Mouse (Mus musculus) CH12.LX (cell line): ENCODE data around the gene Doxl2. TPM values are rescaled to one million over a fixed set of nuclear protein-coding genes. Genes with fewer than 3 reads are reported as not detected.

Experiments used
- DNase-seq: peaks from one replicate; pipeline ENCODE4 v3.0.0-alpha.2; 2013; ENCODE audit errors: extremely low read depth
- H3K27ac ChIP-seq: 2 replicates; pipeline ENCODE4 v1.5.1; 2012; ENCODE audit warnings: low read depth, mild to moderate bottlenecking, control low read depth, moderate library complexity; ENCODE audit not compliant: insufficient read depth
- H3K27me3 ChIP-seq: replicated peaks from 2 replicates; pipeline ENCODE3; 2012; ENCODE audit warnings: inconsistent platforms
- H3K36me3 ChIP-seq, 2 experiments: replicated peaks in 1 of 2; 2 replicates each; pipeline versions ENCODE3 to v1.6.1; 2012; ENCODE audit warnings: inconsistent platforms in 1 of 2, low read length in 1 of 2, mild to moderate bottlenecking in 1 of 2, mixed read lengths in 1 of 2, moderate library complexity in 1 of 2; ENCODE audit not compliant: control insufficient read depth in 1 of 2, insufficient read depth in 1 of 2
- H3K4me1 ChIP-seq, 2 experiments: 2 replicates each; pipeline ENCODE4 v1.6.1; 2012; ENCODE audit warnings: inconsistent platforms in 1 of 2, moderate library complexity in 1 of 2; ENCODE audit not compliant: insufficient read depth in 2 of 2, control insufficient read depth in 1 of 2
- H3K4me2 ChIP-seq: 2 replicates; pipeline ENCODE4 v1.6.1; 2012; ENCODE audit warnings: low read depth, mild to moderate bottlenecking, control low read depth; ENCODE audit not compliant: poor library complexity, insufficient read depth, severe bottlenecking
- H3K4me3 ChIP-seq, 3 experiments: fragments of 150-350 bp in 1 of 3; sonication (generic) in 1 of 3; replicated peaks in 1 of 3; 2 replicates each; pipeline versions ENCODE3 to v1.5.1; 2011 to 2012; ENCODE audit warnings: low read depth in 2 of 3, low read length in 2 of 3, mild to moderate bottlenecking in 2 of 3, moderate library complexity in 2 of 3, control low read depth in 1 of 3, improper control_type of control experiment in 1 of 3, inconsistent platforms in 1 of 3, mixed read lengths in 1 of 3; ENCODE audit not compliant: poor library complexity in 1 of 3
- H3K79me2 ChIP-seq: replicated peaks from 2 replicates; pipeline ENCODE4 v1.6.1; 2012; ENCODE audit warnings: mild to moderate bottlenecking, moderate library complexity; ENCODE audit not compliant: control insufficient read depth, poor library complexity, insufficient read depth, severe bottlenecking; ENCODE audit errors: extremely low read depth
- H3K9ac ChIP-seq: 2 replicates; pipeline ENCODE4 v1.6.1; 2012; ENCODE audit warnings: low read depth, mild to moderate bottlenecking, control low read depth, moderate library complexity; ENCODE audit not compliant: insufficient read depth
- H3K9me3 ChIP-seq: replicated peaks from 2 replicates; pipeline ENCODE3; 2012; ENCODE audit warnings: low read length, inconsistent platforms, mixed read lengths
- CHD1 ChIP-seq: IDR thresholded peaks from 2 replicates; pipeline ENCODE4 v1.6.1; 2012; ENCODE audit warnings: low read depth, low read length, improper control_type of control experiment, inconsistent platforms
- CHD2 ChIP-seq: IDR thresholded peaks from 2 replicates; pipeline ENCODE4 v1.6.1; 2011; ENCODE audit warnings: low read length, improper control_type of control experiment
- CTCF ChIP-seq, 2 experiments: IDR thresholded peaks in 1 of 2; conservative IDR thresholded peaks in 1 of 2; 2 replicates each; pipeline ENCODE4 v1.5.1; 2011 to 2012; ENCODE audit warnings: low read depth in 2 of 2, low read length in 2 of 2, improper control_type of control experiment in 1 of 2, inconsistent platforms in 1 of 2, mild to moderate bottlenecking in 1 of 2, moderate library complexity in 1 of 2
- E2F4 ChIP-seq: IDR thresholded peaks from 2 replicates; pipeline ENCODE4 v1.6.1; 2011; ENCODE audit warnings: low read depth, low read length, improper control_type of control experiment; ENCODE audit not compliant: insufficient replicate concordance
- EP300 ChIP-seq: IDR thresholded peaks from 2 replicates; pipeline ENCODE4 v1.6.1; 2011; ENCODE audit warnings: low read length, improper control_type of control experiment
- ETS1 ChIP-seq: conservative IDR thresholded peaks from 2 replicates; pipeline ENCODE4 v1.6.1; 2012; ENCODE audit warnings: low read depth, mild to moderate bottlenecking, inconsistent platforms, low read length, improper control_type of control experiment, moderate library complexity
- GABPA ChIP-seq: IDR thresholded peaks from 2 replicates; pipeline ENCODE4 v1.6.1; 2012; ENCODE audit warnings: low read depth, low read length, improper control_type of control experiment, inconsistent platforms; ENCODE audit not compliant: insufficient replicate concordance
- HCFC1 ChIP-seq: IDR thresholded peaks from 2 replicates; pipeline ENCODE4 v1.6.1; 2012; ENCODE audit warnings: low read depth, mild to moderate bottlenecking, inconsistent platforms, low read length, improper control_type of control experiment
- JUN ChIP-seq: IDR thresholded peaks from 2 replicates; pipeline ENCODE4 v1.6.1; 2011; ENCODE audit warnings: low read depth, mild to moderate bottlenecking, low read length, improper control_type of control experiment, moderate library complexity; ENCODE audit not compliant: insufficient read depth
- MAFK ChIP-seq: IDR thresholded peaks from 2 replicates; pipeline ENCODE4 v1.6.1; 2011; ENCODE audit warnings: low read length, improper control_type of control experiment; ENCODE audit not compliant: insufficient replicate concordance
- MEF2A ChIP-seq: IDR thresholded peaks from 2 replicates; pipeline ENCODE4 v1.6.1; 2014; ENCODE audit warnings: low read depth, mild to moderate bottlenecking, inconsistent platforms, low read length, improper control_type of control experiment, borderline replicate concordance
- MXI1 ChIP-seq: IDR thresholded peaks from 2 replicates; pipeline ENCODE4 v1.6.1; 2011; ENCODE audit warnings: mild to moderate bottlenecking, low read depth, low read length, improper control_type of control experiment
- MYC ChIP-seq: IDR thresholded peaks from 2 replicates; pipeline ENCODE4 v1.6.1; 2011; ENCODE audit warnings: low read depth, mild to moderate bottlenecking, improper control_type of control experiment, low read length
- NRF1 ChIP-seq: IDR thresholded peaks from 2 replicates; pipeline ENCODE4 v1.6.1; 2014; ENCODE audit warnings: low read depth, mild to moderate bottlenecking, inconsistent platforms, low read length, improper control_type of control experiment, moderate library complexity
- PAX5 ChIP-seq: IDR thresholded peaks from 2 replicates; pipeline ENCODE4 v1.6.1; 2012; ENCODE audit warnings: low read length, inconsistent platforms, mixed read lengths
- POLR2AphosphoS2 ChIP-seq: IDR thresholded peaks from 2 replicates; pipeline ENCODE4 v1.6.1; 2011; ENCODE audit warnings: low read depth, low read length, improper control_type of control experiment
- RCOR1 ChIP-seq: conservative IDR thresholded peaks from 2 replicates; pipeline ENCODE4 v1.6.1; 2012; ENCODE audit warnings: low read depth, mild to moderate bottlenecking, inconsistent platforms, low read length, improper control_type of control experiment
- SIN3A ChIP-seq: IDR thresholded peaks from 2 replicates; pipeline ENCODE4 v1.6.1; 2012; ENCODE audit warnings: low read length, improper control_type of control experiment, inconsistent platforms
- SMC3 ChIP-seq: IDR thresholded peaks from 2 replicates; pipeline ENCODE4 v1.6.1; 2011; ENCODE audit warnings: low read depth, low read length, improper control_type of control experiment
- TBP ChIP-seq: conservative IDR thresholded peaks from 2 replicates; pipeline ENCODE4 v1.6.1; 2011; ENCODE audit warnings: low read depth, low read length, improper control_type of control experiment
- UBTF ChIP-seq: IDR thresholded peaks from 2 replicates; pipeline ENCODE4 v1.6.1; 2012; ENCODE audit warnings: low read depth, mild to moderate bottlenecking, inconsistent platforms, low read length, improper control_type of control experiment, moderate library complexity
- USF2 ChIP-seq: conservative IDR thresholded peaks from 2 replicates; pipeline ENCODE4 v1.6.1; 2011; ENCODE audit warnings: low read depth, low read length, improper control_type of control experiment
- ZKSCAN1 ChIP-seq: IDR thresholded peaks from 2 replicates; pipeline ENCODE4 v1.6.1; 2012; ENCODE audit warnings: low read depth, inconsistent platforms, low read length, improper control_type of control experiment, borderline replicate concordance
- ZMIZ1 ChIP-seq: IDR thresholded peaks from 2 replicates; pipeline ENCODE4 v1.6.1; 2012; ENCODE audit warnings: low read depth, mild to moderate bottlenecking, inconsistent platforms, low read length, improper control_type of control experiment
- ZNF384 ChIP-seq: IDR thresholded peaks from 2 replicates; pipeline ENCODE4 v1.6.1; 2012; ENCODE audit warnings: low read depth, low read length, improper control_type of control experiment, inconsistent platforms
- dilution Hi-C: fragments of 300-500 bp; cut with MboI; formaldehyde crosslinking; loops from 2 replicates; pipeline ENCODE4 v1.14.3; 2020; ENCODE audit warnings: low sequenced_read_pairs; ENCODE audit not compliant: extremely low pct_unique_long_range_greater_than_20kb, extremely low pct_ligation_motif_present
- in situ Hi-C: fragments of 300-500 bp; cut with MboI; formaldehyde crosslinking; loops from 3 replicates; pipeline ENCODE4 v1.14.3; 2019; ENCODE audit warnings: low sequenced_read_pairs, low pct_ligation_motif_present, low pct_unique_long_range_greater_than_20kb, mixed read lengths
- polyA plus RNA-seq: library from polyadenylated mRNA; unstranded; fragments of >175 nt; gene quantifications from 2 replicates; pipeline ENCODE4 v1.2.1, GENCODE M21; 2012; ENCODE audit warnings: low read depth; ENCODE audit not compliant: insufficient read length
- total RNA-seq, 2 experiments: library from RNA; depleted of rRNA; stranded (reverse); fragments of 300-350 nt in 1 of 2; fragments of >200 nt in 1 of 2; gene quantifications; 2 replicates each; pipeline ENCODE4 v1.2.3; 2012 to 2014

Gene Doxl2
- total and polyA plus RNA-seq, 3 experiments: not detected

GRCm38 (mm10) chr6:48998796-48999195, 24.0 kb downstream of the Doxl2 start:
- Histone ChIP-seq H3K4me2 (no peak overlapping the region), H3K4me3 (no peak overlapping the region), H3K9ac (no peak overlapping the region), H3K79me2 (no peaks in the 10 kb centered on the region), H3K27me3 (peaks cover 3% of the 10 kb centered on the region), H3K9me3 (no peaks in the 10 kb centered on the region)
- dilution Hi-C loops: no loop called here
- DNase-seq: no peak
- TF ChIP-seq UBTF (no peak), MXI1 (no peak), E2F4 (no peak), CHD2 (no peak)
- TF ChIP-seq, all 38 proteins: peak for 0
- in situ Hi-C loops: no loop called here
- no peaks in the 10 kb centered on the region for H3K4me1 ChIP-seq
- no peak overlapping the region for H3K27ac ChIP-seq
- no peaks in the 10 kb centered on the region for H3K36me3 ChIP-seq

DNA sequence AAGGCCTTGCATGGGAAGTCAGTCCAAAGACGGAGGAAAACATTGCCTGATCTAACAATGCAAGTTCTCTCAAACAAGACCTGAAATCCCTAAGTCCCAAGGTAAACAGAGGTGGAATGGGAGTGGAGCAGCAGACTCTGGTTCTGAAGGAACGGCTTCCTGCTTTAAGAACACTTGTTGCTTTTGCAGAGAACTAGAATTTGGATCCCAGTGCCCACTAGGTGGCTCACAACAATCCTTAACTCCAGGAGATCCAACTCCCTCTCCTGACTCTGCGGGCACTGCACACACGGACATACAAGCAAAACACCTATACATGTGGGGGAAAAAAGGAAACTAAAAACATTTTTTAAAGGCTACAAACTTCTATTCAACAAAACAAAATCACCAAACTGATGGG, 28.6 kb downstream of the Doxl2 start:
- no peaks in the 10 kb centered on the region for H3K27me3 ChIP-seq
- no peak overlapping the region for H3K9ac ChIP-seq
- no peaks in the 10 kb centered on the region for H3K36me3 ChIP-seq
- in situ Hi-C loops (loop anchor here (10.0 kb wide), 1 partner anchor 391 kb away; the partner anchor contains the start of gene Stk31), dilution Hi-C loops (no loop called here)
- no peaks in the 10 kb centered on the region for H3K79me2 ChIP-seq
- DNase-seq: no peak
- H3K4me1 ChIP-seq: peaks cover 0 to 4% of the 10 kb centered on the region in 2 experiments; a peak in 1 of 4 replicates
- H3K4me2 ChIP-seq: no peak overlapping the region
- H3K27ac ChIP-seq: no peak overlapping the region
- TF ChIP-seq TBP (no peak), CTCF (conservative IDR thresholded peaks at IDR 0.05 in 1 of 2, IDR thresholded peaks at IDR 0.05 in 1 of 2; ENCODE audit: low read depth in 2 of 2, low read length in 2 of 2) (peak in 1 of 2 experiments; percentile 55; a peak in 2 of 4 replicates), CHD2 (no peak), MYC (no peak), NRF1 (no peak), SMC3 (0 out of 2 replicates have a peak, but pooled peaks have one; percentile 11), MAFK (no peak), CHD1 (no peak), RCOR1 (no peak)
- TF ChIP-seq, all 38 proteins: peak for 2
- Histone ChIP-seq H3K4me3 (no peak overlapping the region), H3K9me3 (no peaks in the 10 kb centered on the region)

DNA sequence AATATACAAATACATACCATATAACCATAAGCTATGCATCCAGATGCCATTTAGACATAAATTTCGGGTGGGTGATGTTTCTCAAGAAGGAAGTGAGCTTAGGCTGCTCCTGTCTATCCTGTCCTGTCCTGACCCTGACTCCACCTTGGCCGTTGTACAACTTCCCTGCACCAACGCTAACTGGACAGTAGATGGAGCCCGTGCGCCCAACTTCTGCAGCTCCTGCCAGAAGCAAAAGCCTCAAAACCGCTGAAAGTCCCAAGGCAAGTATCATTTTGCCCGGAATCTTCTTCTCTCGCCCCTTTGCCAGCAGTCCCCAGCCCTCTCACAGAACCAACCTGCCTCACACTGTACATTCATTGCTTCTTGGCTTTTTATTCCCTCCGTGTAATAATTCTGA, 33.2 kb downstream of the Doxl2 start:
- H3K4me3 ChIP-seq: no peak overlapping the region
- H3K9me3 ChIP-seq: peaks cover 3% of the 10 kb centered on the region
- H3K79me2 ChIP-seq: no peaks in the 10 kb centered on the region
- in situ Hi-C loops (loop anchor here (10.0 kb wide), 1 partner anchor 387 kb away; the partner anchor contains the start of gene Stk31), dilution Hi-C loops (no loop called here)
- H3K9ac ChIP-seq: no peak overlapping the region
- no peak overlapping the region for H3K27ac ChIP-seq
- H3K27me3 ChIP-seq: peaks cover 1% of the 10 kb centered on the region
- DNase-seq: peak; percentile 73
- no peaks in the 10 kb centered on the region for H3K36me3 ChIP-seq
- peaks cover 0 to 4% of the 10 kb centered on the region in 2 experiments; a peak in 1 of 4 replicates for H3K4me1 ChIP-seq
- H3K4me2 ChIP-seq: 0 out of 2 replicates have a peak overlapping the region, but pooled peaks have one; percentile 16
- TF ChIP-seq MXI1 (no peak), MEF2A (no peak), E2F4 (no peak), ZMIZ1 (no peak), ZKSCAN1 (no peak), JUN (no peak), EP300 (no peak), UBTF (no peak), TBP (no peak), SIN3A (no peak), PAX5 (no peak), USF2 (no peak), GABPA (no peak), ETS1 (no peak), CHD1 (no peak), HCFC1 (no peak), ZNF384 (no peak), NRF1 (no peak), POLR2AphosphoS2 (no peak), RCOR1 (no peak)
